Mouse (Mus musculus) neutrophil, adult 59 days (primary cell): ENCODE measurements around the gene Phka1. TPM values are rescaled to one million over a fixed set of nuclear protein-coding genes. Genes with fewer than 3 reads are reported as not detected.

Source experiments
- total RNA-seq, 2 experiments: library from RNA; stranded (reverse); gene quantifications; 1 replicate in 1 of 2; 2 replicates in 1 of 2; pipeline ENCODE4 v1.2.4; 2023

Gene Phka1
- total RNA-seq: 1 to 10 TPM; 2.9 to 3.4 TPM

DNA sequence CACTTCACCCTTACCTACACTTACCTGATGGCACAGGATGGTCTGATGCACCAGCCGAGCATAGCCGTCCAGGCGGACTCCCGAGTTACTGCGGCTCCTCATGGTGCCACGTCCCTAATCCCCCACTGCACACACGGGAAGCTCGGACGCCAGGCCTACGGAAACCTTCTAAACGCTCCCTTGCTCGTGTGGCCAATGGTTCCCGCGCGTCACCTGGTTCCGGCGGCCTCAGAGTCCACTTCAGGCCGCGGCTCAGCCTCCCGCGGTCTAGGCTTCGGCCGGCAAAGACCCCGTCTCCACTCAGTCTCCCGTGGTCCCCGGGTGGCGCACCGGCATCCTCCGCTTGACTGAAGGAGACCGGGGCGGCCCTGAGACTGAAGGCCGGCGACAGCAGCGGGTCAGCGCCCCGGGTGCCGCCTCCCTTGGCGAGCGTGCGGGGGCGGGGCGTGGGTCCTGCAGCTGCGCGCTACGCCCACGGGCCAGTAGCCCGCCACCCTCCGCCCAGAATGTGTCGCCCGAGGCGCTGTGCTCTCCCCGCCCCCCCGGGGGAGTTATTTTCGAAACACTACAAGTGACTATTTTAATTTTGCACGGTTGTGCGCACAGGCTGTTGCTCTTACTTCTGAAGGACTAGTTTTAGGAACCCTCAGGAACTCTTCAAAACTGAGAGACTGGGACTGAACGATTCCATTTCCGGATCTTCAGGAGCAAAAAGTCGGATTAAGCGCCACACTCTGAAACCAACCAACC is at the start of gene Phka1:
Gene Phka1, minus strand, starts transcription at position 424 of the 750 bp plus-strand sequence.

DNA sequence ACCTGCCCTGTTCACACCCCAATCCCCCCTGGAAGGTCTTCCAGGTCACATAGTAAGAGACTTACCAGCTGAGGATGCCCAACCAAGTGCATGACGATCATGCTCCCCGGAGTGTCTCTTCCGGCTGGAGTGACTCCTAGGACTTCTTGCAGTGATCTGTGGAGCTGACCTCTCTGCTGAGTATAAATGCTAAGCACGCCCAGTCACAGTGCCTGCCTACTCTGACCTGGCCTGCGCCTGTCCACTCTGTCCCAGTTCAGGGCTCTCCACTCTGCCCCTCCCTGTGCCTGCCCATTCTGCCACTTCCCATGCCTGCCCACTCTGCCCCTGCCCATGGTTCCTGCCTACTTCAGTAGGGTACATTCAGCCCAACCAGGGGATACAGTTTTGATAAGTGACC is 42.8 kb upstream of the Phka1 start, which contains the start of gene Gm3880:
Gene Gm3880, minus strand, starts transcription at position 101 of the 400 bp plus-strand sequence.

DNA sequence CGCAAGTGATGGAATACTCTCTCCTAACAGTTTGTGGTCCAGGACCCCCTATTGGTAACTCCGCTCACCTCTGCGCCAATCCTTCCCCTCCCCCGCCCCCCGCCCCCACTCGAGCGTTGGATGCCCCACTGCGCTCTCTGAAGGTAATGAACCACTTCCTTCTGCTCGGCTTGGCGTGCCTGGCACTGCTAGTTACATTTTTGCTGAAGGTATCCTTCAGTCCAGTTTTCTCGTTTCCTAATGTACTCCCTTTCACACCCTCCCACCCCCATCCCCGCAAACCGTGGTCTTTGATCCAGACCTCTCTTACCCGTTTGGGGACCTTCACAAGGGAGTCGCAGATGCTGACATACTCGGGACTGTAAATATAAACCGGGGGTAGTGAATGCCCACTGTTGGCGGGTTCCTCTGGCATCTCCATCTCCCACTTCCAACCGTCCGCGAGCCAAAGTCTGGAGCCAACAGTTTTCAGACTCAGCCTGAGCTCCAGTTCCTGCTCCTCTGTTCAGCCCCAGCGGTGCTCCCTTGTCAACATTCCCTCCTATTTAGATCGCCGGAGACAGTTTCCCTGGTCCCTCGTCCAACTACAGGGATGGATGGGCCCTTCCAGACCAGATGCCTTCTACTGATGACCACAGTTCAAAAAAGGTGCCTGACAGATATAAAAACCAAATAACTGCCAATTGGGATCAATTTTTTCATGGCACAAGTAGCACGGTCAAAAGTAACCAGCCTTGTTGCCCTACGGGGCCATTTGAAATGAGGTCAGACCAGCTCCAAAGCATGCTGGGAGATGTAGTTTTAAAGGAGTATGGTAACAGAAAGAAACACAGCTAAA is 139.2 kb downstream of the Phka1 start, which contains the start of gene Hdac8:
Gene Hdac8, minus strand, starts transcription at position 716 of the 838 bp plus-strand sequence.

Other genes starting within 250 kb of the Phka1 start
- gene Hdac8, start 138.9 kb downstream of the Phka1 start, total RNA-seq: 1 to 10 TPM; 5.8 to 8.4 TPM
- not detected for gene Gm3880, start 42.7 kb upstream of the Phka1 start, total RNA-seq
- gene Gm9112, start 63.4 kb upstream of the Phka1 start, total RNA-seq: not detected
- gene Dmrtc1b, start 63.6 kb upstream of the Phka1 start, total RNA-seq: not detected
- gene Dmrtc1c1, start 158.7 kb upstream of the Phka1 start, total RNA-seq: not detected
- not detected for gene Dmrtc1c2, start 210.4 kb upstream of the Phka1 start, total RNA-seq
- not detected for gene 1700031F05Rik, start 223.7 kb upstream of the Phka1 start, total RNA-seq